Mouse (Mus musculus): ENCODE measurements around the gene Clec18a. TPM values are rescaled to one million over a fixed set of nuclear protein-coding genes. Genes with fewer than 3 reads are reported as not detected.
A peak's percentile ranks its signal among the peaks of the same experiment; 100 is the strongest.
"Not testable (repeated sequence)": the region's sequence is repeated elsewhere in the genome, so short reads cannot be mapped to it uniquely, and the experiment has no call there.

The Clec18a gene
- total and polyA plus RNA-seq, 3 experiments: not detected

- no peaks in the 10 kb centered on the region for H3K79me2 ChIP-seq (ENCODE audit: control insufficient read depth, insufficient read depth, low read length, poor library complexity)
- no peaks in the 10 kb centered on the region for H3K27me3 ChIP-seq (ENCODE audit: control insufficient read depth in 1 of 2, insufficient read depth in 2 of 2, low read length in 2 of 2)
- H3K4me1 ChIP-seq (ENCODE audit: control insufficient read depth in 1 of 2, insufficient read depth in 2 of 2, low read length in 2 of 2): peaks cover 0 to 10% of the 10 kb centered on the region in 2 experiments; a peak in 2 of 4 replicates
- H3K9me3 ChIP-seq (replicated peaks; ENCODE audit: insufficient read depth, low read length): no peaks in the 10 kb centered on the region
- no peak overlapping the region for H3K27ac ChIP-seq (ENCODE audit: control insufficient read depth, low read depth, low read length)
- peaks cover 0 to 2% of the 10 kb centered on the region in 2 experiments; a peak in 1 of 4 replicates for H3K36me3 ChIP-seq (ENCODE audit: control insufficient read depth in 1 of 2, insufficient read depth in 2 of 2, low read length in 2 of 2)
- no peak for DNase-seq (ENCODE audit: low read depth, low spot score)
- TF ChIP-seq ETS1 (IDR thresholded peaks at IDR 0.05; ENCODE audit: low read depth, low read length) (no peak), ZNF384 (IDR thresholded peaks at IDR 0.05; ENCODE audit: low read depth, low read length) (no peak), POLR2AphosphoS5 (IDR thresholded peaks at IDR 0.05; ENCODE audit: borderline replicate concordance, low read depth, low read length) (no peak), JUND (IDR thresholded peaks at IDR 0.05; ENCODE audit: low read depth, low read length) (no peak), MYC (IDR thresholded peaks at IDR 0.05; ENCODE audit: low read depth, low read length) (no peak), MXI1 (IDR thresholded peaks at IDR 0.05; ENCODE audit: low read depth, low read length) (no peak), RAD21 (IDR thresholded peaks at IDR 0.05; ENCODE audit: low read depth, low read length) (no peak), BHLHE40 (IDR thresholded peaks at IDR 0.05; ENCODE audit: borderline replicate concordance, low read depth, low read length) (no peak), CTCF (IDR thresholded peaks at IDR 0.05 in 2 of 3, conservative IDR thresholded peaks at IDR 0.05 in 1 of 3; ENCODE audit: control insufficient read depth in 1 of 3, insufficient read depth in 1 of 3, low read depth in 2 of 3, low read length in 3 of 3, poor library complexity in 1 of 3, severe bottlenecking in 1 of 3) (no peak), UBTF (IDR thresholded peaks at IDR 0.05; ENCODE audit: borderline replicate concordance, insufficient read depth, low read depth, low read length) (no peak), ZMIZ1 (IDR thresholded peaks at IDR 0.05; ENCODE audit: low read depth, low read length) (no peak), MEF2A (IDR thresholded peaks at IDR 0.05; ENCODE audit: extremely low read depth, insufficient replicate concordance, low read depth, low read length, poor library complexity, severe bottlenecking) (no peak)
- no peak overlapping the region for H3K4me3 ChIP-seq (ENCODE audit: control insufficient read depth in 1 of 2, insufficient read depth in 1 of 2, low read depth in 2 of 2, low read length in 2 of 2)
- no peak overlapping the region for H3K9ac ChIP-seq (ENCODE audit: control insufficient read depth, low read depth, low read length, poor library complexity, severe bottlenecking)
These were observed 16.3 kb downstream of the Clec18a start for GRCm38 (mm10) chr8:111075926-111076325.

- DNase-seq (ENCODE audit: low read depth, low spot score): peak; percentile 79
- Histone ChIP-seq H3K9ac (ENCODE audit: control insufficient read depth, low read depth, low read length, poor library complexity, severe bottlenecking) (peak overlapping the region; percentile 41), H3K4me1 (ENCODE audit: control insufficient read depth in 1 of 2, insufficient read depth in 2 of 2, low read length in 2 of 2) (peaks cover 8 to 35% of the 10 kb centered on the region in 2 experiments), H3K4me3 (ENCODE audit: control insufficient read depth in 1 of 2, insufficient read depth in 1 of 2, low read depth in 2 of 2, low read length in 2 of 2) (peak overlapping the region; percentile 51 to 53), H3K27ac (ENCODE audit: control insufficient read depth, low read depth, low read length) (peak overlapping the region; percentile 79)
- not testable (repeated sequence) for H3K36me3 ChIP-seq (ENCODE audit: control insufficient read depth in 1 of 2, insufficient read depth in 2 of 2, low read length in 2 of 2); H3K79me2 ChIP-seq (ENCODE audit: control insufficient read depth, insufficient read depth, low read length, poor library complexity); H3K9me3 ChIP-seq (replicated peaks; ENCODE audit: insufficient read depth, low read length); H3K27me3 ChIP-seq (ENCODE audit: control insufficient read depth in 1 of 2, insufficient read depth in 2 of 2, low read length in 2 of 2)
- TF ChIP-seq ETS1 (IDR thresholded peaks at IDR 0.05; ENCODE audit: low read depth, low read length) (0 out of 2 replicates have a peak, but pooled peaks have one; percentile 13), MAFK (IDR thresholded peaks at IDR 0.05; ENCODE audit: borderline replicate concordance, low read depth, low read length) (0 out of 2 replicates have a peak, but pooled peaks have one; percentile 7), TBP (IDR thresholded peaks at IDR 0.05; ENCODE audit: low read depth, low read length) (peak; percentile 95), GATA1 (IDR thresholded peaks at IDR 0.05; ENCODE audit: low read depth, low read length) (peak; percentile 38; the same call in 1 of the 2 replicates), NRF1 (IDR thresholded peaks at IDR 0.05; ENCODE audit: insufficient read depth, low read depth, low read length, poor library complexity, severe bottlenecking) (peak; percentile 72)
These were observed 23.6 kb downstream of the Clec18a start for GRCm38 (mm10) chr8:111068660-111069059.

All from MEL (cell line).